Mouse (Mus musculus) G1E (cell line): ENCODE data around the gene Ephx4. TPM values are rescaled to one million over a fixed set of nuclear protein-coding genes. Genes with fewer than 3 reads are reported as not detected.

ENCODE experiments used
- ATAC-seq: 2 replicates; pipeline ENCODE4 v1.8.0; 2016; ENCODE audit warnings: mild to moderate bottlenecking; ENCODE audit not compliant: insufficient number of reproducible peaks, poor library complexity, low FRiP score, severe bottlenecking; ENCODE audit errors: extremely low read depth
- DNase-seq: peaks from one replicate; pipeline ENCODE4 v3.0.0; 2012; ENCODE audit warnings: low spot score
- H3K27me3 ChIP-seq: 2 replicates; pipeline ENCODE4 v1.6.1; 2012; ENCODE audit warnings: mild to moderate bottlenecking, low read length, inconsistent platforms; ENCODE audit not compliant: insufficient read depth
- H3K36me3 ChIP-seq: replicated peaks from 2 replicates; pipeline ENCODE3; 2012; ENCODE audit warnings: mild to moderate bottlenecking, inconsistent platforms
- H3K4me1 ChIP-seq: 2 replicates; pipeline ENCODE4 v1.6.1; 2012; ENCODE audit warnings: low read depth, low read length, inconsistent platforms, mixed read lengths; ENCODE audit not compliant: insufficient read depth
- H3K4me3 ChIP-seq: 2 replicates; pipeline ENCODE4 v1.5.1; 2012; ENCODE audit warnings: low read depth, mild to moderate bottlenecking, inconsistent platforms, low read length, moderate library complexity, mixed read lengths
- H3K9me3 ChIP-seq: replicated peaks from 2 replicates; pipeline ENCODE4 v1.6.1; 2012; ENCODE audit warnings: inconsistent platforms
- CTCF ChIP-seq: IDR thresholded peaks from 2 replicates; pipeline ENCODE4 v1.5.1; 2012; ENCODE audit warnings: low read depth, low read length, inconsistent platforms, mixed read lengths
- GATA1 ChIP-seq: IDR thresholded peaks from 2 replicates; pipeline ENCODE4 v1.6.1; 2012; ENCODE audit warnings: borderline replicate concordance, low read length, inconsistent platforms, mixed read lengths
- GATA2 ChIP-seq: IDR thresholded peaks from 2 replicates; pipeline ENCODE4 v1.6.1; 2012; ENCODE audit warnings: low read depth, low read length, inconsistent platforms, borderline replicate concordance
- POLR2AphosphoS5 ChIP-seq: IDR thresholded peaks from 2 replicates; pipeline ENCODE4 v1.6.1; 2012; ENCODE audit warnings: low read depth, low read length, inconsistent platforms; ENCODE audit not compliant: insufficient replicate concordance
- TAL1 ChIP-seq: conservative IDR thresholded peaks from 2 replicates; pipeline ENCODE4 v1.6.1; 2012; ENCODE audit warnings: low read depth, low read length, inconsistent platforms, mixed read lengths
- polyA plus RNA-seq: library from polyadenylated mRNA; stranded (reverse); fragments of >175 nt; gene quantifications from 2 replicates; pipeline ENCODE4 v1.2.3, GENCODE M21; 2012
- total RNA-seq, 2 experiments: library from RNA; stranded (forward) in 1 of 2; stranded (reverse) in 1 of 2; fragments of 200-1000 nt in 1 of 2; fragments of >200 nt in 1 of 2; fragmentation: Nextera tagmentation in 1 of 2; gene quantifications; 2 replicates each; pipeline ENCODE4 v1.2.3; 2014 to 2017

Ephx4 gene
- total and polyA plus RNA-seq, 3 experiments = not detected

DNA sequence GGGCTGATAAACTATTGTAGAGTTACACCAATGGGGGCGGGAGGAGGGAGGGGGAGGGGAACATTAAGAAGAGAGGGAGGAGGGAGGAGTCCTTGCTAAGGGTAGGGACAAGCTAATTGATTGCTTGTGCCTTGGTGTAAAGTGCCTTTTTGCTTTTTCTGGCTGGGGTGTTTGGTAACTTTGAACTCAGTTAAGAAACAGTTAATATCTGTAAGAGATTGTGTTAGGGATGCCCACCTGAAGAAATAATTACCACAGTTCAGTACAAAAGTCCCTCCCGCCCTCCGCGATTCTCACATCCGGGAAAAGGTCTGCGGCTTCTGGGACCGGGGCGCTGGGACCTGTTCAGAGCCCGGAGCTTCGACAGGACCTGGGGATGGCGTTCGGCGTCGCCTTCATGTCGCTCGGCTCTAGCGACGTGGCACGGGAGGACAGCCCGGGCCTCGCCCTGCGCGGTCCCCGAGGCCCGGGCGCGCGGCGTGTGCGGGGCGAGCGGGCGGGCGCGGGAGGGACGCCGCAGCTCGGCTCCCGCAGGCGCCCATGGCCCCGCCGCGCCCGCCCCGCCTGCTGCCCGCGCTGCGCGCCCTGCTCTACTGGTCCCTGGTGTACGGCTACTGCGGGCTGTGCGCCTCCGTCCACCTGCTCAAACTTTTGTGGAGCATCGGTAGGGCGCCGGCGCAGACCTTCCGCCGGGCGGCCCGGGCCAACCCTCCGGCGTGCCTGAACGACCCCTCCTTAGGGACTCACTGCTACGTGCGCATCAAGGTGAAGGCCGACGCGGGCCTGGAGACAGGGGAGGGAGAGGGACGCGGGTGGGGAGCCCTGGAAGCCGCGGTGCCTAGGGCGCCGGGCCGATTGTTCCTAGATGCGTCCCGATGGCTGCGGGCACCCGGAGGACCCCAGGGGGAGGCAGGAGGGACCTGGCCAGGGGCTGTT lies 743 bp downstream of the Ephx4 start:
- H3K4me3 ChIP-seq = no peak overlapping the region
- no peak for DNase-seq
- no peaks in the 10 kb centered on the region for H3K36me3 ChIP-seq
- no peak for ATAC-seq
- no peaks in the 10 kb centered on the region for H3K4me1 ChIP-seq
- H3K9me3 ChIP-seq = no peaks in the 10 kb centered on the region
- H3K27me3 ChIP-seq = peaks cover 19% of the 10 kb centered on the region
- TF ChIP-seq POLR2AphosphoS5 = no peak
- TF ChIP-seq GATA1 = no peak
- TF ChIP-seq CTCF = no peak
- no peak for TF ChIP-seq GATA2
- no peak for TF ChIP-seq TAL1

DNA sequence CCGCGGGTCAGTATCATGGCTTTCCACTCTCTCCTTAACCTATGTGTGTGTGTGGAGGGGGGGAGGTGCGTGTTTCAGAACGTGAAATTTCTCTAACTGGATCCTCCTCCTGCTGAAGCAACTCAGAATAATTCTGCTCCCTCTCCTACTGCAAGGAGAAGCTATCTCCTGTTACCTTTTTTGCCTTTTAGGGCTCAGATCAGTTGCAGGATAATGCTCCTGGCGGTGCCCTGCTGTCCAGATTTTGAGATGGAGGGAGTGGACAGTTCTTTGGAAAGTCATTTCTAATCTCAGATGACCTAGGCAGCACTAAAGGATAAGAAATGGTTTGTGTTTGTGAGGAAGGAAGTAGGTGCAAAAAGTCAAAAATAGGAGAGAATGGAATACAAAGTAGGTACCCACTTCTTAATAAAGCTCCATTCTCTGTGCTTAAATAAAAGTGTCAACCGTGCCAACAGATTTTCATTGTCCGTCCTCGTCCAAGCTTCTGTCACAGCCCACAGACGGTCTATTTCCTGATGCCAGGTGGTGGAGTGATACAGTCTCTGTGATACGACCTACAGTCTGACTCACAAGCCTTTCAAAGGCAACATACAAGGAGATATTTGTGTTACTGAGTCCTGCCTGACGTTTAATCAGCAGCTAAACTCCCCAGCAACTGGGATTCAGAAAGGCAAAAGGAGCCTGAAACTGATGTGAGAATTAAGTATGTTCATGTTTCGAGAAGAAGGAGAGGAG lies 1.6 kb downstream of the Ephx4 start:
- peaks cover 19% of the 10 kb centered on the region for H3K27me3 ChIP-seq
- H3K9me3 ChIP-seq = no peaks in the 10 kb centered on the region
- no peak for TF ChIP-seq POLR2AphosphoS5
- no peak for TF ChIP-seq GATA1
- no peak for TF ChIP-seq GATA2
- no peak for TF ChIP-seq CTCF
- TF ChIP-seq TAL1 = no peak
- H3K4me3 ChIP-seq = no peak overlapping the region
- DNase-seq (no peak), ATAC-seq (no peak)
- no peaks in the 10 kb centered on the region for H3K36me3 ChIP-seq
- H3K4me1 ChIP-seq = no peaks in the 10 kb centered on the region

DNA sequence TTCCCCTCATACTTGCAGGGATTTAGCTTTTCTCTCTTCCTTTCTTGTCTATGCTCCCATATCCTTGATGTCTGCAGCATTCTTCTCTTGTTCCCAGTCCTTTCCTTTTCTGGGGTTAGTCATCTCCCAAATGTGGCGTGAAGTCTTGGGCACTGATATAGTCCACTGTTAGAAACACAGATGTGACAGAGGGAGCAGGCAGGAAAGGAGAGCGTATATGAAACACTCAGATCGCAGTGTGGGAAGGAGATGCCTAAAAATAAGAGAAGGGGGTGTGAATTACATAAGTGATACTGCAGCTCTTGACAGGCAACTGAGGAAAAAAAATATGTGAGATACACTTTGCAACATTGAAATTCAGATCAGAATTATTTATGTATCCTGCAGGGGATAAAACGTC lies 2.8 kb downstream of the Ephx4 start:
- no peak for ATAC-seq
- peaks cover 19% of the 10 kb centered on the region for H3K27me3 ChIP-seq

DNA sequence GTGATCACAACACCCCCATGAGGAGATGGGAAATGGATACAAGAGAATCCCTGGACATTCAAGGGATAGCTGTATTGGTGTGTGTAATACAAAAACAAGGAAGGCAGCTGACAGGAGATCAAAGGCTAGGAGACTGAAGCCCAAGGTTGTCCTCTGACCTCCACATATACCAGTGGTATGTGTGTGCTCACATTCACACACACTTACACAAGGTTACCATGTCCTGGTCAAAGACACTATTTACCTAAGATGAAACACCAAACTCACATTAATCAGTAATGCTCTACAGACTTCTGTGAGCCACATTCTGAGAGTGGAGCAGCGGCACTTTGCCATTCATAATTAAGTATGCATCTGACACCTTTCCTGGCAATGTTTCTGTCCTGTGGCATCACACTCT lies 7.8 kb downstream of the Ephx4 start:
- H3K9me3 ChIP-seq = no peaks in the 10 kb centered on the region
- ATAC-seq (no peak), DNase-seq (no peak)
- no peaks in the 10 kb centered on the region for H3K36me3 ChIP-seq
- TF ChIP-seq GATA2 (no peak), CTCF (no peak), POLR2AphosphoS5 (no peak)
- H3K27me3 ChIP-seq = no peaks in the 10 kb centered on the region
- no peak overlapping the region for H3K4me3 ChIP-seq
- no peaks in the 10 kb centered on the region for H3K4me1 ChIP-seq

More for the DNA sequence above, 2.8 kb downstream of the Ephx4 start:
- H3K4me3 ChIP-seq = no peak overlapping the region
- TF ChIP-seq TAL1 (no peak), GATA2 (no peak), GATA1 (no peak), POLR2AphosphoS5 (no peak), CTCF (no peak)
- H3K9me3 ChIP-seq = no peaks in the 10 kb centered on the region
- no peak for DNase-seq
- H3K36me3 ChIP-seq = no peaks in the 10 kb centered on the region
- H3K4me1 ChIP-seq = no peaks in the 10 kb centered on the region

DNA sequence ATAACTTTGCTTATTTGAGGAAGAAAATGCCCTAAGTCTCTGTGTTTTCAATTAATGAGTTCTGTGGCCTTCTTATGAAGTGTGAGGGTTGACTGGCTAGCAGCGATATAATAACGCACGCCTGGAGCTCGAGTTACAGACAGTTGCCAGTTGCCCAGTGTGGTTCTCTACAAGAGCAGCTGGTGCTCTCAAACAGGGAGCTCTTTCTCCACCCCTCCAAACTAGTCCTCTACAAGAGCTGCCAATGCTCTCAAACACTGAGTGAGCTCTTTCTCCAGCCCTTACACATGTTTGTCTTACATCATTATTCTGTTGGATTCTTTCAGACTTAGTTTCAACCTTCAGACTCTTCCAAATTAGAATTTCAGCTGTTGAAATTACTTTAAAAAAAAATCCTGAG lies 8.8 kb downstream of the Ephx4 start:
- TF ChIP-seq POLR2AphosphoS5 (no peak), CTCF (no peak), GATA1 (no peak), GATA2 (no peak), TAL1 (no peak)
- no peaks in the 10 kb centered on the region for H3K27me3 ChIP-seq
- ATAC-seq = no peak
- H3K4me1 ChIP-seq = no peaks in the 10 kb centered on the region
- no peak for DNase-seq
- H3K4me3 ChIP-seq = no peak overlapping the region
- H3K36me3 ChIP-seq = no peaks in the 10 kb centered on the region
- H3K9me3 ChIP-seq = no peaks in the 10 kb centered on the region

DNA sequence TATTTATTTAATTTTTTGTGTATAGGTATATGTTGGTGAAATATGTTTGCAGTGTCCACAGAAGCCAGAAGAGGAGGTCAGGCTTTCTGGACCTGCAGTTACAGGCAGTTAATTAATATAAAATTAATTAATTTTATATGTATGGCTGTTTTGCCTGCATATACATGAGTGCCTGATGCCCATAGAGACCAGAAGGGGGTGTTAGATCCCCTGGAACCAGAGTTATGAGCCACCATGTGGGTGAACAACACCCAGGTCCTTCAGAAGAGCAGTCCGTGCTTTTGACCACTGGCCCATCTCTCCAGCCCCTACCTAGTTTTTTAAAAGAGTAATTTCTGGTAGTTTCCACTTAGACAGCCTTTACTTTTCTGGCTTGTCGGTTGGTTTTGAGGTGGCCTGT lies 9.7 kb downstream of the Ephx4 start:
- no peaks in the 10 kb centered on the region for H3K4me1 ChIP-seq
- no peaks in the 10 kb centered on the region for H3K9me3 ChIP-seq
- no peak for TF ChIP-seq POLR2AphosphoS5
- TF ChIP-seq GATA2 = no peak
- no peak for TF ChIP-seq CTCF
- TF ChIP-seq TAL1 = no peak
- TF ChIP-seq GATA1 = no peak
- no peaks in the 10 kb centered on the region for H3K36me3 ChIP-seq
- ATAC-seq = no peak
- DNase-seq = no peak
- H3K27me3 ChIP-seq = no peaks in the 10 kb centered on the region
- no peak overlapping the region for H3K4me3 ChIP-seq
